Mouse (Mus musculus) olfactory bulb, adult 2 months (tissue): ENCODE data around the gene Mthfs.
"Not testable (repeated sequence)": the region's sequence is repeated elsewhere in the genome, so short reads cannot be mapped to it uniquely, and the experiment has no call there.

ENCODE experiments used
- CTCF ChIP-seq: fragments of 200-500 bp; IDR thresholded peaks from 2 replicates; pipeline ENCODE4 v1.5.1; 2012; ENCODE audit warnings: low read depth, mild to moderate bottlenecking, low read length, moderate library complexity; ENCODE audit not compliant: insufficient read depth
- POLR2A ChIP-seq: fragments of 200-500 bp; IDR thresholded peaks from 2 replicates; pipeline ENCODE4 v1.6.1; 2012; ENCODE audit warnings: mild to moderate bottlenecking, low read depth, low read length, moderate library complexity; ENCODE audit not compliant: insufficient read depth

DNA sequence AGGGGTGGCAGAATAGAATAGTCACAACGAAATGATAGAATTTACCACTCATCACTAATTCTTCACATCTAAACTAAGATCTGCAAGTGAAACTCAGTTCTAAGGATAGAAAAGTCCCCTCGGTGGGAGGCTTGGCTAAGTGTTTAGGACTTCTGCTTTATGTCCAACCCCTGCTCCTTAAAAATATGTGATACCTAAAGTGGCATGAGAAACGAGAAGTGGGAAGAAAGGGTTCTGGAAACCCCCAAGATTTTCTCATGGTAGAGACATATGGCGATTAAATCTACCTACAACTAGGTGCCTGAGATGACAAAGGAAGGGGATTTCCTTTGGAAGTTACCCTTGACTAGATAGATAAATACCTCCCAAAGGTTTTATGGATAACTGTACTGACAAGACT, 31.0 kb upstream of the Mthfs start:
- TF ChIP-seq CTCF, POLR2A: not testable (repeated sequence)
